In genomic region chr2:130279600-130280091, GRCm38 (mm10) we compare ENCODE assay signal across 21 mouse cellular contexts. TPM values are rescaled to one million over a fixed set of nuclear protein-coding genes. Genes with fewer than 3 reads are reported as not detected.
DNase-seq lines count a peak whose midpoint lies in the region; ATAC-seq and TF ChIP-seq lines count a peak whose summit lies in the region.
"Had no signal": no experiment of that assay in that cellular context is flagged by ENCODE, and none has a peak within 500 bp of the region (broad histone marks: within the 10 kb centered on the region; RNA-seq: fewer than 3 reads in every experiment).

No protein-coding gene starts in this region.

- no peak for DNase-seq in cerebellum, adult 2 months
- no peak for DNase-seq in cerebellum, adult 11 months
- DNase-seq in liver (no peak), ZHBTc4 (ENCODE audit: low read depth, low spot score) (peak; percentile 65)
- DNase-seq in heart, adult 11 months: no peak
- DNase-seq: adrenal gland, postnatal 10 days; B cell, adult 2 months; cerebellum, adult 11-12 months; gastrocnemius, postnatal 10 days; heart, postnatal 10 days; kidney, postnatal 14 days; lung, postnatal 10 days; right cerebral cortex, postnatal 4 days had no signal

- no peaks in the 10 kb centered on the region for H3K27me3 ChIP-seq in cerebellum, adult 2 months (ENCODE audit: control insufficient read depth, insufficient read depth, low read length)
- no peaks in the 10 kb centered on the region for H3K27me3 ChIP-seq in liver, embryonic 12.5 days (replicated peaks)
- H3K27me3 ChIP-seq: forebrain, embryonic 12.5 days; hindbrain, embryonic 13.5 days; megakaryocyte, embryonic 14.5 days had no signal

- no peaks in the 10 kb centered on the region for H3K9me3 ChIP-seq in liver, embryonic 12.5 days (replicated peaks)
- H3K9me3 ChIP-seq: forebrain, embryonic 12.5 days; G1E; hindbrain, embryonic 13.5 days; megakaryocyte, embryonic 14.5 days had no signal

- 0 out of 2 replicates have a peak, but pooled peaks have one; percentile 11 for TF ChIP-seq POLR2A in cerebellum, adult 2 months (IDR thresholded peaks at IDR 0.05; ENCODE audit: borderline replicate concordance, insufficient read depth, low read length)

- 35% methylated on average over 8 of the region's 8 CpGs for WGBS in cerebellum, adult 2 months
- WGBS in liver, embryonic 12.5 days (ENCODE audit: insufficient replicate concordance): 22% methylated on average over 8 of the region's 8 CpGs

- peaks cover 7% of the 10 kb centered on the region; the same call in 1 of the 2 replicates for H3K4me1 ChIP-seq in cerebellum, adult 2 months (ENCODE audit: control insufficient read depth, insufficient read depth, low read length)
- peaks cover 66% of the 10 kb centered on the region for H3K4me1 ChIP-seq in liver, embryonic 12.5 days

- no peak overlapping the region for H3K4me3 ChIP-seq in cerebellum, adult 2 months (replicated peaks; ENCODE audit: insufficient read depth, low read depth, low read length)
- H3K4me3 ChIP-seq in liver, embryonic 12.5 days: no peak overlapping the region
- H3K4me3 ChIP-seq: forebrain, embryonic 12.5 days; hindbrain, embryonic 13.5 days; megakaryocyte, embryonic 14.5 days had no signal

- no peak overlapping the region for H3K27ac ChIP-seq in cerebellum, adult 2 months (ENCODE audit: insufficient read depth, low read length)
- peak overlapping the region; percentile 31 for H3K27ac ChIP-seq in liver, embryonic 12.5 days
- H3K27ac ChIP-seq: forebrain, embryonic 12.5 days; hindbrain, embryonic 13.5 days had no signal

- peaks cover 76% of the 10 kb centered on the region for H3K36me3 ChIP-seq in liver, embryonic 12.5 days

- ATAC-seq in liver, embryonic 12.5 days: peak; percentile 3; the same call in 1 of the 2 replicates
- peak; percentile 5 for ATAC-seq in megakaryocyte-erythroid progenitor cell, adult 5-6 weeks (replicated peaks; ENCODE audit: low FRiP score, low TSS enrichment, poor library complexity, severe bottlenecking)
- no peak for ATAC-seq in activated CD4-positive, CD25-positive, alpha-beta regulatory T cell, adult 4 months
- ATAC-seq: intestine, embryonic 16.5 days had no signal

- no peak overlapping the region for H3K4me2 ChIP-seq in liver, embryonic 12.5 days
- H3K4me2 ChIP-seq: forebrain, embryonic 12.5 days; hindbrain, embryonic 13.5 days had no signal

- TF ChIP-seq CTCF in cerebellum, adult 2 months (IDR thresholded peaks at IDR 0.05; ENCODE audit: borderline replicate concordance, insufficient read depth, low read depth, low read length): no peak

- H3K9ac ChIP-seq in liver, embryonic 12.5 days: no peak overlapping the region; the same call in 1 of the 2 replicates
- H3K9ac ChIP-seq: forebrain, embryonic 12.5 days; hindbrain, embryonic 13.5 days had no signal

RNA-seq across cellular contexts. Expression of gene Idh3b, which starts 4.7 kb away (rescaled TPM):
- 514 and 530 TPM in 2 replicates for polyA plus RNA-seq in cerebellum, adult 2 months (2012; rRNA removed)
- polyA plus RNA-seq in liver, embryonic 12.5 days (2016; fragmentation: Nextera tagmentation; extraction: Ambion mirVana): 123 and 127 TPM in 2 replicates
- 197 and 240 TPM in 2 replicates for total RNA-seq in megakaryocyte-erythroid progenitor cell, adult 5-6 weeks (2014; fragmentation: Nextera tagmentation)
- total RNA-seq in megakaryocyte-erythroid progenitor cell, adult 5-6 weeks (2017): 145 and 164 TPM in 2 replicates
- polyA plus RNA-seq in activated CD4-positive, CD25-positive, alpha-beta regulatory T cell, adult 4 months (2017; shearing (Covaris generic)): 100 to 1,000 TPM; 132 to 167 TPM

RNA-seq across cellular contexts. Expression of gene Nop56, which starts 5.4 kb away (rescaled TPM):
- polyA plus RNA-seq in cerebellum, adult 2 months (2012; rRNA removed): 145 and 152 TPM in 2 replicates
- 377 and 389 TPM in 2 replicates for polyA plus RNA-seq in liver, embryonic 12.5 days (2016; fragmentation: Nextera tagmentation; extraction: Ambion mirVana)
- total RNA-seq in megakaryocyte-erythroid progenitor cell, adult 5-6 weeks (2014; fragmentation: Nextera tagmentation): 692 and 1,066 TPM in 2 replicates
- 748 and 779 TPM in 2 replicates for total RNA-seq in megakaryocyte-erythroid progenitor cell, adult 5-6 weeks (2017)
- 100 to 1,000 TPM; 293 to 306 TPM for polyA plus RNA-seq in activated CD4-positive, CD25-positive, alpha-beta regulatory T cell, adult 4 months (2017; shearing (Covaris generic))

RNA-seq across cellular contexts. Expression of gene Ebf4, which starts 15.3 kb away (rescaled TPM):
- 10.2 and 10.6 TPM in 2 replicates for polyA plus RNA-seq in cerebellum, adult 2 months (2012; rRNA removed)
- 0.41 and 0.61 TPM in 2 replicates for polyA plus RNA-seq in liver, embryonic 12.5 days (2016; fragmentation: Nextera tagmentation; extraction: Ambion mirVana)
- not detected in 2 replicates for total RNA-seq in megakaryocyte-erythroid progenitor cell, adult 5-6 weeks (2014; fragmentation: Nextera tagmentation)
- total RNA-seq in megakaryocyte-erythroid progenitor cell, adult 5-6 weeks (2017): not detected in 2 replicates
- polyA plus RNA-seq in activated CD4-positive, CD25-positive, alpha-beta regulatory T cell, adult 4 months (2017; shearing (Covaris generic)): not detected
- polyA plus RNA-seq: G1E had no signal
